Mouse (Mus musculus): ENCODE data around the gene Ppp1r15b. TPM values are rescaled to one million over a fixed set of nuclear protein-coding genes. Genes with fewer than 3 reads are reported as not detected.

Ppp1r15b gene
- total RNA-seq, 2 experiments from 2014 or later: 13.0 to 15.3 TPM

- no peak for DNase-seq (ENCODE audit: low spot score)
Observed at GRCm38 (mm10) chr1:133187948-133188680, 57.2 kb downstream of the Ppp1r15b start.

GRCm38 (mm10) chr1:133188719-133189118, 57.8 kb downstream of the Ppp1r15b start:
- DNase-seq (ENCODE audit: low spot score): peak; percentile 48

Other genes starting within 250 kb of the Ppp1r15b start
- 10 to 100 TPM; 20.6 to 22.3 TPM for gene Mdm4, start 100.6 kb upstream of the Ppp1r15b start, total RNA-seq (2021)
- 10 to 100 TPM in 1 of 2 experiments, 1 to 10 TPM in 1; 8.2 to 10.8 TPM for gene Pik3c2b, start 85.5 kb upstream of the Ppp1r15b start, total RNA-seq (2021)
- 10 to 100 TPM in 1 of 2 experiments, 1 to 10 TPM in 1; 8.1 to 10.6 TPM for gene Plekha6, start 33.1 kb downstream of the Ppp1r15b start, total RNA-seq (2021)
- not detected for gene Golt1a, start 178.7 kb downstream of the Ppp1r15b start, total RNA-seq (2021)
- not detected for gene Kiss1, start 190.7 kb downstream of the Ppp1r15b start, total RNA-seq (2021)
- gene Ren1, start 219.4 kb downstream of the Ppp1r15b start, total RNA-seq (2021): under 1 TPM in 1 of 2 experiments, not detected in 1; 0.46 TPM
- gene Etnk2, start 232.4 kb downstream of the Ppp1r15b start, total RNA-seq (2021): under 1 TPM; 0.17 to 0.34 TPM

All from gastrocnemius, adult 18-20 months (tissue).